Mouse (Mus musculus) 3134 (cell line): ENCODE data around the gene Zscan29.

Experiments
- DNase-seq: peaks from one replicate; pipeline ENCODE4 v3.0.0-alpha.2; 2011; ENCODE audit warnings: low spot score; ENCODE audit not compliant: insufficient read length; ENCODE audit errors: extremely low read depth

Zscan29 gene

GRCm38 (mm10) chr2:121170980-121171742, at the start of gene Zscan29:
Gene Zscan29 (minus strand): TSS chr2:121171125.
- DNase-seq = peak; percentile 93

- peak; percentile 7 for DNase-seq
Observed at GRCm38 (mm10) chr2:121219994-121220393, 49.1 kb upstream of the Zscan29 start.

GRCm38 (mm10) chr2:121219177-121219576, 48.3 kb upstream of the Zscan29 start:
- no peak for DNase-seq

GRCm38 (mm10) chr2:121214491-121214890, 43.6 kb upstream of the Zscan29 start:
- no peak for DNase-seq

GRCm38 (mm10) chr2:121206541-121206940, 35.6 kb upstream of the Zscan29 start:
- no peak for DNase-seq

- DNase-seq = no peak
Observed at GRCm38 (mm10) chr2:121204276-121204675, 33.4 kb upstream of the Zscan29 start.

GRCm38 (mm10) chr2:121195466-121195865, 24.5 kb upstream of the Zscan29 start:
- no peak for DNase-seq

GRCm38 (mm10) chr2:121188530-121188929, 17.6 kb upstream of the Zscan29 start:
- no peak for DNase-seq

- no peak for DNase-seq
Observed at GRCm38 (mm10) chr2:121184142-121184541, 13.2 kb upstream of the Zscan29 start.

- DNase-seq = no peak
Observed at GRCm38 (mm10) chr2:121183431-121183830, 12.5 kb upstream of the Zscan29 start.

GRCm38 (mm10) chr2:121178828-121179479, 8.0 kb upstream of the Zscan29 start:
- no peak for DNase-seq

GRCm38 (mm10) chr2:121170481-121170971, 399 bp downstream of the Zscan29 start, which contains the start of gene Tubgcp4:
Gene Tubgcp4 (plus strand): TSS chr2:121170654.
- DNase-seq = no peak

GRCm38 (mm10) chr2:121169902-121170301, 1.0 kb downstream of the Zscan29 start:
- DNase-seq = peak; percentile 37

GRCm38 (mm10) chr2:121169173-121169572, 1.8 kb downstream of the Zscan29 start:
- no peak for DNase-seq

- DNase-seq = no peak
Observed at GRCm38 (mm10) chr2:121153100-121153499, 17.8 kb downstream of the Zscan29 start.

- DNase-seq = no peak
Observed at GRCm38 (mm10) chr2:121149679-121150078, 21.2 kb downstream of the Zscan29 start.

- DNase-seq = no peak
Observed at GRCm38 (mm10) chr2:121142415-121142814, 28.5 kb downstream of the Zscan29 start.

GRCm38 (mm10) chr2:121141216-121142035, 29.5 kb downstream of the Zscan29 start:
- DNase-seq = no peak

- DNase-seq = peak; percentile 72
Observed at GRCm38 (mm10) chr2:121140018-121140882, 30.7 kb downstream of the Zscan29 start, which contains the start of the genes Adal and Lcmt2. Gene Adal (plus strand): TSS chr2:121140428. Gene Lcmt2 (minus strand): TSS chr2:121140653.
